Mouse (Mus musculus) left cerebral cortex, postnatal 14 days (tissue): ENCODE data around the gene Acmsd. TPM values are rescaled to one million over a fixed set of nuclear protein-coding genes. Genes with fewer than 3 reads are reported as not detected.
"Not testable (repeated sequence)": the region's sequence is repeated elsewhere in the genome, so short reads cannot be mapped to it uniquely, and the experiment has no call there.

ENCODE experiments used
- DNase-seq, 2 experiments: peaks; one replicate each; pipeline ENCODE4 v3.0.0; 2021 to 2022; ENCODE audit warnings: low spot score in 2 of 2, mixed read lengths in 1 of 2
- intact Hi-C: fragments of 180-260 bp; cut with DNase I; formaldehyde crosslinking; loops from one replicate; pipeline ENCODE4 v1.15.1; 2025
- long read RNA-seq, 2 experiments: library from polyadenylated mRNA; stranded (forward); transcript quantifications; one replicate each; pipeline ENCODE4 v2.0.0; 2021
- total RNA-seq, 2 experiments: library from RNA; stranded (reverse); gene quantifications; 2 replicates each; pipeline ENCODE4 v1.2.3; 2021

The Acmsd gene
- total RNA-seq, result not detected
- long read RNA-seq, experiment 1, result 0 reads
- long read RNA-seq, experiment 2, result 0 reads

GRCm38 (mm10) chr1:127729096-127729495, at the start of gene Acmsd:
Acmsd (plus strand) TSS chr1:127729413.
- no peak for DNase-seq
- intact Hi-C loops, result no loop called here

GRCm38 (mm10) chr1:127679498-127680133, 49.6 kb upstream of the Acmsd start, which contains the start of gene Tmem163:
Tmem163 (minus strand) TSS chr1:127679548.
- intact Hi-C loops, result no loop called here
- DNase-seq, result peak in 1 of 2 experiments; percentile 36

GRCm38 (mm10) chr1:127696533-127696932, 32.7 kb upstream of the Acmsd start:
- intact Hi-C loops, result loop anchor here (5.0 kb wide), 1 partner anchor 61 kb away; no protein-coding TSS in a partner anchor
- DNase-seq, result peak in 1 of 2 experiments; percentile 40

- DNase-seq, result no peak
- intact Hi-C loops, result no loop called here
These were observed 27.0 kb upstream of the Acmsd start for GRCm38 (mm10) chr1:127702187-127702586.

- peak; percentile 17 to 45 for DNase-seq
- intact Hi-C loops, result no loop called here
These were observed 22.9 kb upstream of the Acmsd start for GRCm38 (mm10) chr1:127706269-127706668.

- peak; percentile 40 to 62 for DNase-seq
- intact Hi-C loops, result no loop called here
These were observed 12.8 kb upstream of the Acmsd start for GRCm38 (mm10) chr1:127716441-127716840.

GRCm38 (mm10) chr1:127718290-127718689, 10.9 kb upstream of the Acmsd start:
- intact Hi-C loops, result no loop called here
- no peak for DNase-seq

- intact Hi-C loops, result no loop called here
- no peak for DNase-seq
These were observed 5.6 kb upstream of the Acmsd start for GRCm38 (mm10) chr1:127723596-127723995.

- no peak for DNase-seq
- intact Hi-C loops, result no loop called here
These were observed 1.9 kb downstream of the Acmsd start for GRCm38 (mm10) chr1:127731086-127731485.

- no peak for DNase-seq
- intact Hi-C loops, result no loop called here
These were observed 3.2 kb downstream of the Acmsd start for GRCm38 (mm10) chr1:127732435-127732834.

- DNase-seq, result no peak
- intact Hi-C loops, result no loop called here
These were observed 3.6 kb downstream of the Acmsd start for GRCm38 (mm10) chr1:127732841-127733240.

- intact Hi-C loops, result no loop called here
- no peak for DNase-seq
These were observed 6.1 kb downstream of the Acmsd start for GRCm38 (mm10) chr1:127735356-127735755.

- no peak for DNase-seq
- intact Hi-C loops, result no loop called here
These were observed 21.3 kb downstream of the Acmsd start for GRCm38 (mm10) chr1:127750401-127751102.

- no peak for DNase-seq
These were observed 26.6 kb downstream of the Acmsd start for GRCm38 (mm10) chr1:127755806-127756205.

GRCm38 (mm10) chr1:127756331-127757163, 27.3 kb downstream of the Acmsd start:
- intact Hi-C loops, result loop anchor here (5.0 kb wide), 1 partner anchor 59 kb away; no protein-coding TSS in a partner anchor
- DNase-seq, result no peak

More at GRCm38 (mm10) chr1:127755806-127756205, 26.6 kb downstream of the Acmsd start:
- intact Hi-C loops, result loop anchor here (5.0 kb wide), 1 partner anchor 59 kb away; no protein-coding TSS in a partner anchor

GRCm38 (mm10) chr1:127757164-127757545, 27.9 kb downstream of the Acmsd start:
- not testable (repeated sequence) for DNase-seq
- intact Hi-C loops, result loop anchor here (5.0 kb wide), 1 partner anchor 60 kb away; no protein-coding TSS in a partner anchor

GRCm38 (mm10) chr1:127765468-127765867, 36.3 kb downstream of the Acmsd start:
- intact Hi-C loops, result loop anchor here (2.0 kb wide), 1 partner anchor 265 kb away; no protein-coding TSS in a partner anchor
- peak in 1 of 2 experiments; percentile 33 for DNase-seq

GRCm38 (mm10) chr1:127766741-127767140, 37.5 kb downstream of the Acmsd start:
- DNase-seq, result no peak
- intact Hi-C loops, result no loop called here

- intact Hi-C loops, result no loop called here
- DNase-seq, result no peak
These were observed 44.1 kb downstream of the Acmsd start for GRCm38 (mm10) chr1:127773198-127773802.
